Mouse (Mus musculus) erythroblast, embryonic 14.5 days (primary cell): ENCODE results near the gene Gm9049.
"Not testable (repeated sequence)": the region's sequence is repeated elsewhere in the genome, so short reads cannot be mapped to it uniquely, and the experiment has no call there.

Experiments
- GATA1 ChIP-seq: IDR thresholded peaks from 2 replicates; pipeline ENCODE4 v1.6.1; 2012; ENCODE audit warnings: low read length, inconsistent platforms, mixed read lengths
- TAL1 ChIP-seq: IDR thresholded peaks from 3 replicates; pipeline ENCODE4 v1.6.1; 2012; ENCODE audit warnings: low read length, inconsistent platforms, mixed read lengths

DNA sequence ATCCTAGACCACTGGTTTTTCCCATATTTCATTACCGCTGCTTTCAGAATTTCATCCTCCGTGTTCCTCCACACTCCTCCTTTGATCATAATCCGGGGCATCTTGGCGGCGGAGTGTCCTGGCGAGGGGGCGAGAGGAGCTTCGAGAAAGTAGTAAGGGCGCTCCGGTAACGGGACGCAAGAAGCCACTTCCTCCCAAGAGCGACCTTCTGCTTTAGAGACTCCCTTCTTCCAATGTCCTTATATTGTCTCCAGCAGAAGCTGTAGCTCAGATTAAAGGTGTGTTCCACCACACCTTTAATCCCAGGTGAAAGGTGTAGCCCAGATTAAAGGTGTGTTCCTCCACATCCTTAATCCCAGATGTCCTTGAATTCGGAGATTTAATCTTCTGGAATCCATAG lies 21.6 kb downstream of the Gm9049 start, which contains the start of gene Gm9044:
- TF ChIP-seq GATA1, TAL1: not testable (repeated sequence)
